Mouse (Mus musculus) bone marrow, adult 2 months (tissue): ENCODE results near the gene Rras2.

Source experiments
- CTCF ChIP-seq: fragments of 200-500 bp; IDR thresholded peaks from 2 replicates; pipeline ENCODE4 v1.5.1; 2011; ENCODE audit warnings: low read length, control low read depth; ENCODE audit not compliant: control insufficient read depth, insufficient read depth
- POLR2A ChIP-seq: fragments of 200-500 bp; IDR thresholded peaks from 2 replicates; pipeline ENCODE4 v1.6.1; 2011; ENCODE audit warnings: low read depth, mild to moderate bottlenecking, control low read depth, low read length, borderline replicate concordance; ENCODE audit not compliant: control insufficient read depth

DNA sequence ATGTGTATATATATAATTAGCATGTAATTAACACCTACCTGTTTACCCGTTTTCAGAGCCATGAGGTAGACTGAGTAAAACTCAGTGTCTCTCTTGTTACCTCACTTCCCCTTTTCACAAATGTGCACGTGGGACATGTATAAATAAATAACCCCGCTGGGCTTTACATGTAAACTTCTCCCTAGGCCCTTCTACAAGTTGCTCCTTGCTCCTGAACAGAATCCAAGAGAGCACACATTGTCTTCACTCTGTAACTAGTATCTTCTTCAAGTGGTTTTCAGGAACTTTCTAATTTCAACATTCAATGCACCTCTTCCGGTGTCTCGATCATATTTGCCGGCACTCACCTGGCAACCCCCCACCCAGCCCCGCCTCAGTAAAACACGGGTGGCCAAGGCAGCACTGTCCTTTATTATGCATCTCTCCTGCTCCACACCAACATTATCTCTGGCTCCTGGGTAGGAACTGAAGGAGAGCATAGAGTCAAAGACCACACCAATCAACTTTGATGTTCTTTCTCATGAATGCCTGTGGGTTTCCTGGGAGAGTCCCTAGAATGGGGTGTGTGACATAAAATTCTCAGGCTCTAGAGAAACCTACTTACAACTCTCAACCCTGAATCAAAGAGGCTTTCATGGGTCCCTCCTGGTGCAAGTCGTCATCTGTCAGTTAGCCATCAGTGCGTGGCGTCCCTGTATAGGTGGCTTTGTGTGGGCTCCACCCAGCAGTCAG, 47.7 kb downstream of the Rras2 start:
- TF ChIP-seq POLR2A (no peak), CTCF (no peak)
